Mouse (Mus musculus): ENCODE results near the gene Utp3.
A peak's percentile ranks its signal among the peaks of the same experiment; 100 is the strongest.
"Not testable (repeated sequence)": the region's sequence is repeated elsewhere in the genome, so short reads cannot be mapped to it uniquely, and the experiment has no call there.

Utp3 gene

DNA sequence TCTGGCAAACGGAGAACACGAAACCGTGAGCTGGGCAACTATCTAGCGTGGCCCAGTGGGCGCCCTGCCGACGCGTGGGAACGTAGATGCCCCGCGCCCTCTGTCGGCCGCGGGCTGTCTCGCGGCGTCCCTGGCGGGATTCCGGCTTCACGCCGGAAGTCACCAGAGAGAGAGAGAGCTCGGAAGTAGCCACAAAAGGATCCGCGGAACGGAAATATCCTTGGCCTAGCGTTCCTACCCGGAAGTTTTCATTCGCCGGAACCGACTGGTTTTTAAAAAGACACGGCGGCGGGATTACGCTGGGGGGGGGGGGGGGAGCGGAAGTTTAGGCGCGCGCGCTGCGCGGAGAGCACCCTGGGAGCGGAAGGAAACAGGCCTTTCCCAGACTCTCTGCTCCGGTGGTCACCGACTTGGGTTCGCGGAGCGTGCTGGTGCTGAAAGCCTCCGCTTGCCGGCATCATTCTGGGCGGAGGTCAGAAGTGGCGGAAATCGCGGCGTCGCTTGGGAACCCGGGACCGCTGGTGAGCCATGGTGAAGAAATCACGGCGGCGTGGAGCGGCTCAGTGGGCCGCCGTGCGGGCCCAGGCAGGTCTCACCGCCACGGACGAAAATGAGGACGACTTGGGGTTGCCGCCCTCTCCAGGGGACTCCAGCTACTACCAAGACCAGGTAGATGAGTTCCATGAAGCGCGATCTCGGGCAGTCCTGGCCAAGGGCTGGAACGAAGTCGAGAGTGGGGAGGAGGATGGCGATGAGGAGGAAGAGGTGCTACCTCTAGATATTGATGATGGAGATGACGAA is at the start of gene Utp3:
Gene Utp3 (plus strand): TSS at position 377 of the 801 bp plus-strand sequence.
- peak; percentile 93 for DNase-seq (ENCODE audit: low spot score)

DNA sequence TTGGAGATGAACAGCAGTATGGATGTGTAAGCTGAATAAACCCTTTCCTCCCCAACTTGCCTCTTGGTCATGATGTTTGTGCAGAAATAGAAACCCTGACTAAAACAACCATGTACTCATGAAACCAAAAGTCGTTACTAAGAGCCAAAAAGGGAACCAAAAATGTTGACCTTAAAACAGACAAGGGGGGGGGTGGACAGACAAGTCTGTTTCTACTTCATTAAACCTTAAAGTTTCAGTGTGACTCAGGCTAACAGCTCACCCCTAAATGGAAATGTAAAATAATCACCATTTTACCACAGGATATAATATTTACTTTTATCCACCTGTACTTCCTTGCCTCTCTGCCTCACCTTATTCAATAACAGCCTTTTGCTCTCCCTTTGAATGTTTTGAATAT is 45.7 kb upstream of the Utp3 start:
- no peak for DNase-seq (ENCODE audit: low spot score)

DNA sequence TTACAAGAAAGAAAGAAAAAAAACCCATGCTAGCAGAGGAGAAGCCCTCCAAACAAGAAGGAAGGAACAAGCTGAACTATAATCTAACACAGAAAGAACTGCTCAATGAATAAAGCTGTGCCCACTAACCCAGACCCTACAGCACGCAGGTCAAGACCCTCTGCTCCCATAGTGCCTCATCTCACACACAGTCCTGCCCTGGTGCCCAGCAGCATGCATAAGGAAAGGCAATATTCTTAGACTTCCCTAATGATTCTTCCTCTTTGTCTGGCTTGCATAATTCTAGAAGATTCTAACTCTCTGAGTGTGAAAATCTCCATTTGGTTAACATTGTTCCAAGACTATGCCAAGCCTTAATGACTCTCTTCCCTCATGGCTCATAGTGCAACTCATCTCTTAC is 45.3 kb upstream of the Utp3 start:
- no peak for DNase-seq (ENCODE audit: low spot score)

DNA sequence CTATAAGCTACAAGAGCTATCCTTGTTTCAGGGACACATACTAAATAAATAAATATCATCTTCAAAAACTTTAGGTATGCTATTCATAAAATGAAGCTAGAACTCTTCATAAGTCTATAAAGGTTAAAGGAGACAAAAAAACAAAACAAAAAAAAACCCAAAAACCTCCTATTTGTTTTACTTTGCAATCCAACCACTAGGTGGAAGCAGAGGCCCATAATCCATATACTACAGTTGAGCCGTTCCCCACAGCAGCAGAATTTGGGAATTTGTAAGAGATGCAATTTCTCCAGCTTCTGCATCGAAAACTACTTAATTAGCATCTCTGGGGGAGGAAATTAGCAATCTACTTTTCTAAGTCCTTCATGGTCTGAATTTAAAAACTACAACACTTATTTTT is 35.0 kb upstream of the Utp3 start:
- no peak for DNase-seq (ENCODE audit: low spot score)

DNA sequence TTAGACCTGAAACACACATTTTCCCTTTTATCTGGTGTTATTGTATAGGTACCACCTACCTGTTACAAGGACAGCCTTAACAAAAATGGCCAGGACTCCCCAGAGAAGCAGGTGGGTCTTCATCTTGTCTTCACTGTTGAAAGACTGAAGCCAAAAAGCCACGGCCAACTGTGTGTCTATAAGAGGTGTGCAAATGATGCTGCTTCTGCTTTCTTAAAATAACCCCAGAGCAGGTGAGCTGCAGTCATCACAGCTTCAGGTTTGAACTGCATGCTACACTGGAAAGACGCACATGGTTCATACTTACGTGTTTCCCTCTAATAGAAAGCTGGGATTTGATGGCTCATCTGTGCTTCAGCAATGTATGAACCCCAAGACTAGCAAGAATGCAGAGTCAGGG is 26.6 kb upstream of the Utp3 start, which contains the start of gene Jchain:
Gene Jchain (minus strand): TSS at position 235 of the 400 bp plus-strand sequence.
- DNase-seq (ENCODE audit: low spot score), result no peak

DNA sequence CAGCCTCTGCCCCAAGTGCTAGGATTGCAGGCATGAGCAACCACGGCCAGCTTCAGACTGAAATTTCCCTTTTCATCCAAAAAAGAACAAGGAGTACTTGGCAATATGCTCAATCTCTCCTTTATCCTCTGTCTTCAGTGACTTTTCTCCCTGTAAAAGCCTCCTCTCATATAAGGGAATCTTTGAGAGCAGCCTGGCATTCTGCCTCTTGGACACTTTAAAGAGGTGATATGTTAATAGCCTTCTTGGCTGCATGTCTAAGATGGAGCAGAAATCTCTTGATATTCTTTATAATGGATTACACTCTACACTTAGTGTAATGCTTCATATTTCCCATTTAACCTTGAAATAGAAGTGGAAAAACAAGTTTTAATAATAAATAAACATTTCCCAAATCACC is 23.4 kb upstream of the Utp3 start:
- peak; percentile 58 for DNase-seq (ENCODE audit: low spot score)

DNA sequence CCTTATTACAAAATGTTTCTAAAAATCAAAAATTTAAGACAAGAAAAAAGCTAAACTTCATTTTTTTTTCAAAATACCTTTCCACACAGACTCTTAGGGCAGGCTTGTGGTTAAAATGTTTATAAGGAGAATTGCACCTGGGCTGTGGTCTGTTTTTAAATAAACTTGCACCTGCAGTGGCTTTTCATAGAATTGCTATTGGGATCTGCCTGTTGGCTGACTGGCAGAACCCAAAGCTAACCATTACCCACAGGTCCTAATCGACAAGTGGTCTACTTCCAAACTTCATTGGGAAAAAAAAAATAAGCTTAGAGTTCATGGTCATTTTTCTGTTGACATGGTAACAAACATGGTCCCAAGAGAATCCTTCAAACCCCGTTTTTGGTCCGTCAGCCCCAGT is 19.6 kb upstream of the Utp3 start:
- DNase-seq (ENCODE audit: low spot score), result no peak

DNA sequence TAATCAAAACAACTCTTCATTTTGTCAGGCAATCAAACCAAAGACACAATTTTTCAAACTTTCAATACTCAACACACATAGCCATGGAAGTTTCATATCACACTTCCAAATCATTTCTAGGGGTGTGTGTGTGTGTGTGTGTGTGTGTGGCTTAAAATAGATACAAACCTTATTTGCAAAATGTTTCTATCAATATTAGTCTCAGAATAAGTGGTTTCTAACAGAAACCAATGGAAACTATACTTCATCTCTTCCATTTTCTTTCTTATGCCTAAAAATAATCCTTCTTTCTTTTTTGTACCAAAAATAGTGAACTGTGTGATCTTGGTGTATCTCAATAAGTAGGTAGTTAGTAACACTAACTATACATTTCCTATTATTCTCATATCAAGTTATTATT is 13.4 kb upstream of the Utp3 start:
- DNase-seq (ENCODE audit: low spot score), result no peak

DNA sequence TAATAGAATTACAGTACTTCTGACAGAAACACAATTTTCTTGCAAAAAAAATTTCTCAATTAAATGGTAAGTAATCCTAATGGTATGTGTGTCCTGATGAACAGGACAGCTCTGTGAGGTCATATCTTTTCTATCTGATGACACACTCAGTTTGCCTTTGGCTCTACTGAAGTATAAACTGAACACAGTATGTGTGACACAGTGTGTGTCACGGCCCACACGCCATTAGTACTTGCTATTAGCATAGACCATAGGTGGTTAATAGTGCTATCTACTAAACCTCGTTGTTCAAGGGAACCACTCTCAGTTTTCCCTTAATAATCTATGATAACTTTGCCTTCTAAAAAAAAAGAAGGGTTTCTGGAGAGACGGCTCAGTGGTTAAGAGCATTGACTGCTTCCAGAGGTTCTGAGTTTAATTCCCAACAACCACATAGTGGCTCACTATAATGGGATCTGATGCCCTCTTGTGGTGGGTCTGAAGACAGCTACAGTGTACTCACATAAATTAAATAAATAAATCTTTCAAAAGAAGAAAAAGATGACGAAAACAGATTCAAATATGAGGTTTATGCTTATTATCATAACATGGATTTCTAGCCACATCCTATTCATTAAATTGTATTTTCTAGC is 11.5 kb upstream of the Utp3 start:
- DNase-seq (ENCODE audit: low spot score), result no peak

DNA sequence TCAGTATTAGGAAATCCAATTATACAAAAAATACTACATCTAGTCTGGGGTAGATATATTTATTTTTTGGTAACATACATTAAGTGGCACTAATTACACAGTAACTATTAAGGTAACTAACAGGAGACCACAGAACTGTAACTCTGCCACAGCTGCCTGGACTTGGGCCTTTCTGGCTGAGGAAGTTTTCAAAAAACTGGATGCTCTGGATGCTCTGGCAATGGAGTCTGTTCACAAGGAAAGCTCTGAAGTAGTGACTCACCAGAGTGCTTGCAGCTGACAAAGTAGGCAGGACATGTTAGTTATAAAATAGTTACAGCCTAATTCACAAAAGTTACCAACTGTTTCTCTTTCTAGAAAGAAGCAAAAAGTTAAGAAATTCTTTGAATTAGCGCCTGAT is 9.9 kb upstream of the Utp3 start:
- not testable (repeated sequence) for DNase-seq (ENCODE audit: low spot score)

DNA sequence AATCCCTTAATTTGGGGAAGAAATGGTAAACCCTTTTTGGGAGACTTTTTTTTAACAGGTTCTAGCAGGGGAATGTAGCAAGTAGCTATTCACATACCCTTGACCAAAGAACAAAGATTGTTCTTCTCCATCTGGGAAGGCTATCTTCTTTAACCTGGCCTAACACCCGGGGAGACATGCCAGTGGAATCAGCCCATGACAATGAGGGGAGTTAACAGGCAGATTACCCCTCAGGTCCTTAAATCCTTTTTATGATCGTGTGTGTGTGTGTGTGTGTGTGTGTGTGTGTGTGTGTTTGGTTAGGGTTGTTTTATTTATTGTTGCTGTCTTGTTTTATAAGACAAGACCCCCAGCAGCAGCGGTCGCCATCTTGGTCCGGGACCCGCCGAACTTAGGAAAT is 8.7 kb upstream of the Utp3 start:
- DNase-seq (ENCODE audit: low spot score), result no peak

DNA sequence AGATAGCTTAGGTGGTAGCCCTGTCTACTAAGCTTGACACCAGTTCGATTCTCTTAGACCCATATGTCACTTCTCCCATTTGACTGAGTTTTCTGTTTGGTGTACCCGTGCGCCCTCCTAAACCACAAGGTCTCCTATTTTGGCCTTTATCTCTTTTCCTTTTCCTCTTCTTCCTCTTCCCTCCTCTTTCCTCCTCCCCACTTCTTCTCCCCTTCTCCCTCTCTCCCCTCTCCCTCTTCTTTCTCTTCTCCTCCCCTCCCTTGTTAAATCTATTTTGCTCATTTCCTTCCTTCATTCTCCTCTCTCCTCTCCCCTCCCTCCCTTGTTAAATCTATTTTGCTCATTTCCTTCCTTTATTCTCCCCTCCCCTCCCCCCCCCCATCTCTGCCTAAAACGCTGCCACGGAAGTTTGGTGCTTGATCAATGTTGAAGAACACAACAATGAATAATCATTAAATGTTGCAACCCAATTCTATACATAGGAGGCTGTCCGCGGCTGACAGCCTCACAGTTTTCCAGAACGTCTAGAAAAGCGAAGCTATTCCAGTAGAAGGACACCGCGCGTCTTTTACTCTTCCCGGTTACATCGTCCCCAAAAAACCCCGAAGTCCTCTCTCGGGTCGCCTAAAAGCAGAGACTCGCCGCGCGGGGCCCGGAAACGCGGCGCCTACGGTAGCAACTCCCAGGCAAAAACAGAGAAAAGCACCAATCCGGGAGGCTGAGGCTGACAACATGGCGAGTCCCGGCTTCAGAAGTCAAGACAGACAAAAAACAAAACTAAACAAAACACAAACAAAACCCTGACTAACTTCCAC is 784 bp upstream of the Utp3 start:
- no peak for DNase-seq (ENCODE audit: low spot score)

DNA sequence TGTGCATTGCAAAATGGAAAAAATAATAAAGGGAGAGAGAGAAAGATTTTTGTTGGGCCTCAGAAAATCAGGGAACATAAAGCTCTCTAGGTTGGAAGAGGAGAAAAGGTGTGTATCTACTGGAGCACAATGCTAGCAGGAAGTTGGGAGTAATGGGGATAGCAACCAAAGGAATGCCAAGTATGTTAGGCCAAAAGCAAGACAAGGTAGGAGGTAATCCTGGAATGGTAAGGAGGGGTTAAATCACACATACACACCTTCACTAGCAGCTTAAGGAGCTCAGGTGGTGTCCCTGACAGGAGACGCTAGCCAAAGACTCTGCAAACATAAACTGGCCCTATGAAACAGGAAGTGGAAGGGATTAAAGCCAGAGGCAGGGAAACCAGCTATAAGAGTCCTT is 4.7 kb downstream of the Utp3 start:
- DNase-seq (ENCODE audit: low spot score), result no peak

DNA sequence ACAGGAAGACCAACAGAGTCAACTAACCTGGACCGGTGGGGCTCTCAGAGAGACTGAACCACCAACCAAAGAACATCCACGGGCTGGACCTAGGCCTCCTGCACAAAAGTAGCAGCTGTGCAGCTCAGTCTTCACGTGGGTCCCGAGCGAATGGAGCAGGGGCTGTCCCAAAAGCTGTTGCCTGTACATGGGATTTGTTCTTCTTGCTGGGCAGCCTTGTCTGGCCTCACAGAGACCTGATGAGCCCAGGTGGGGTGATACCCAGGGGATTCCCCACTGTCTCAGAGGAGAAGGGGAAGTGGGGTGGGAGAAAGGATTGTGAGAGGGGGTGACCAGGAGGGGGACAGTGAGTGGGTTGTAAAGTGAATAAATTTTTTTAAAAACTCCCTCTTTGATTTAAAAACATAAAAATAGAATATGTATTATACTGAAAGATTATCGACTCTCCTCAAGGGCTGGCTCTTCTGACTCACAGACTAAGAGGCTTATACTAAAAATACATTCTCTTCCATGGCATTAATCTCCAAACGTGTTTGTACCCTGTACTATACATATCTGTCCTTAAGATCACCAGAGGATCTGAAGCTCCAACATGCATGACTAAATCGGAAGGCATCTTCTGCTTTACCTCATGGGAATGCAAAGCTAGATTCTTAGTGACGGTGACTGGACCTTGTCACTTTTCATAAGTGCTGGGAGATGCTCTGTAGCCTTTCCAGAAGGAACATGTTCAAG is 7.0 kb downstream of the Utp3 start:
- DNase-seq (ENCODE audit: low spot score), result no peak

DNA sequence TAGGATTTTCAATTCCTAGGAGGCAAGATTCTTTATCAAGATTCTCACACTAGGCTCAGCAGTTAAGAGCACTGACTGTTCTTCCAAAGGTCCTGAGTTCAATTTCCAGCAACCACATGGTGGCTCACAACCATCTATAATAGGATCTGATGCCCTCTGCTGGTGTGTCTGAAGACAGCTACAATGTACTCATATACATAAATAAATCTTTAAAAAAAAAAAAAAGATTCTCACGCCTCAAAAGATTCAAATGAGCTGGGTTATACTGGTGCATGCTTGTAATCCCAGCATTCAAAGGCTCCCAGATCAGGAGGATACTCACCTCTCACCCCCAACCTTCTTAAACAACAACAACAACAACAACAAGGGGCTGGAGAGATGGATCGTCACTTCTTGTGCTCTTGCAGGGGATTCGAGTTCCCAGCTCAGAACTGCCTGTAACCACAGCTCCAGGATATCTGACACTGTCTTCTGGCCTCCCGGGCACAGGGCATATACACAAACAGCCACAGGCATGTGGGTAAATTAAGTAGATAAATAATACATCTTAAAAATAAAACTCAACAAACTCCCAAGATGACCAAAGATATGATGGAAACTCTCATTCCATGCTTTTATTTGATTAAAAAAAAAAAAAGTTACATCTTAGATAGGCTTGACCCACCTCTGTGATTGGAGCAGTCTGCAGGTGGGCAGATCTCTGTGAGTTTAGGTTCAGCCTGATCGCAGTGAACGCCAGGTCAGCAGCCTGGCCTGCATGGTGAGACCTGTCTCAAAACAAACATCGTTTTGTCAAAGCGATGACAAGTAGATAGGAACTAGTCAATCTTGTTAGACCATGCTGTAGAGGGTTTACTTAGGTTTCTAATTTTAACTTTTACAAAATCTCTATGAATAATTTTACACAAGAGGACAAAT is 8.9 kb downstream of the Utp3 start:
- no peak for DNase-seq (ENCODE audit: low spot score)

DNA sequence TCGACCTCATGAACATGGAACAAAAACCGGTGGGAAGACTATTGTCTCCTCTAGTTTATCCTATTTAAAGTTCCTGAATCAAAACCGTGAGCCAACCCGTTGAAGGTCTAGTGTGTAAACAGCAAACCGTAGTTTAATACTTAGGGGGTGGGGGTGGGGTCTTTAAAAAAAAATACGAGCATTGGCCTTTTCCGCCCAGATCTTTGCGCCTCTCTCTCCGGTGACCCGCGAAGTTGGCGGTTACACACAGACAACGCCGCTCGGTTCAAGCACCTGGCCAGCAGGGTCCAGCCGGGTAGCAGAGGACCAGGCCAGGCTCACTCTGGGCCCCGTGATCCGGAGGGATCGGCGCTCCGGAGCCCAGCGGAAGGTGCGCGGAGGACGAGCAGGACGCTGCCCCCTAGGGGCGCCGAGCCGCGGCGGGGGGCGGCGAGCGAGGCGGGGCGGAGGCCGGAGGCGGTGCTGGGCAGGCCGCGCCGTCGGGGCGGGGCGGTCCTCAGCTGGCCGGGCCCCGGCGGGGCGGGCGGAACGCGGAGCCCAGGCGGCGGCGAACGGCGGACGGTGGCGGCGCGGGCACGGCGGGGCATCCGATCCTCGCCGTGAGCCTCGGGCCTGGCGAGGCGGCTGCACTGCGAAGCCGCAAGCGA is 10.4 kb downstream of the Utp3 start, which contains the start of gene Rufy3:
Gene Rufy3 (plus strand): TSS at position 540 of the 647 bp plus-strand sequence.
- DNase-seq (ENCODE audit: low spot score), result peak; percentile 86

DNA sequence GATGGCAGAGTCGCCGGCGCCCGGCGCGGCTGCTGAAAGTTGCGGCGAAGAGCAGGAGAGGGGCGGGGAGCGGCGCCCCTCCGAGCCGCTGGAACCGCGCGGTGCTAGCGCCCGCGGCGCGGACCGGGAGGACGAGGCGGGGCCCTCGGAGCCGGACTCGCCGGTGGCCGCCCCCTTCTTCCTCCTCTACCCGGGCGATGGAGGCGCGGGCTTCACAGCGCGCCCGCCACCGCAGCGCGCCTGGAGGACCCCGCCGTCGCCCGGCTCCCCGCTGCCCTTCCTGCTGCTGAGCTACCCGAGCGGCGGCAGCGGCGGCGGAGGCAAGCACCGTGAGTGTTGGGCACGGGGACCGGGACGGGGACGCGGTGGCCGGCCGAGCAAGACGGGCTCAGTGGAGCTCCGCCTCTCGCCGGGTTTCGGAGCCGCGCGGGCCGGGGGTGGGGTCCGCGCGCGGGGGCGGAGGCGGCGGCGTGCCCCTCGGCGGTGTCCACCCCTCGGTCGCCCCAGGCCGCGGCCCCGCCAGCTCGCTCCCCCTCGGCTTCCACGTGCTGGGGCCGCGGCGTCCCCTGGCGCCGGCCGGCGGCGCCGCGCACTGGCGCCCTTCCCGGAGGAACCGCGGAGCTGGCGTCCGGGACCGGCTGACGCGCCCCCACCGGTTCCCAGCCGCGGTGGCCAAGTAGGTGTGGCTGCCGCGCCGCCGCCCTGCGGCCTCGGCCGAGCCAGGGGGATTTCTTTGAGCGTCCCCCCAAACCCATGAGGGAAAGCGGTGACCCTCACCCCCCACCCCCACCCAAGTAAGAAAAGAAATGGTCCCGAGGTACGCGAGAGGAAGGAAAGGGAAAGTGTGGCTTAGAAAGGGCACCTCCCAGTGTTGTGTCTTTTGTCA is 11.1 kb downstream of the Utp3 start:
- DNase-seq (ENCODE audit: low spot score), result peak; percentile 71

DNA sequence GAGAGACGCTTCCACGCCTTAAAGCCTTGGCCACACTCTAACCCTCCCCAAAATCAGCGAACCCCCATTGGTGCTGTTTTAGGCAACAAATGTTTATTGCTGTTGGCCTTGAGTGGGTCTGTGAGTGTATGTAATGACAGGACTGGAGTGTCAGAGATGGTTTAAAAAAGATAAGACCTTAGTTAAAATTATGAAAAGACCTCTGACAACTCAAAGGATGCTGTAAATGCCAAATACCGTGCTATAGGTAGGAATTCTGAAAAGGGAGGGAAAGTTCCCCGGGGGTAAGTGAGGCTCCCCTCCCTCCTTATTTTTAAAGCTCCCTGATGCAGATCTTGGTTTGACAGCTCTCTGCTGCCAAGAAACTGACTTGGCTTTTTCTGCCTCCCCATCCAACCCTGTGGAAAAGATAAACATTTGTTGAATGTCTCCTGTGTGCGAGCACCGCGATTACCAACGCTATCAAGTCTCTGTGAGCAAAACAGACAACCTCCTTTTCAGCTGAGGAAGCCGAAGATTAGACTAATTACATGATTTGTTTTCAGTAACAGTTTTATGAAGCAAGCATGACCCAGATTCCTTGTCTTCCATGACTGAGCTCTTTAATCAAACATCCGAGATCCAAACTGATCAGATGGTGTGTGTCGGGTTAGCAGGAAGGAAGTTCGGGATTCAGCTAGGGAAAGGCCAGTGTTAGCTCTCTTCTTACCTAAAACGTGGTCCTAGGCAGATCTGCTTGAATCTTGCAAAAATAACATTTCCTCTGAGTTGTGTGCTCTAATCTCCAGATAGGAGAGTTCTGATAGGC is 12.0 kb downstream of the Utp3 start:
- no peak for DNase-seq (ENCODE audit: low spot score)

DNA sequence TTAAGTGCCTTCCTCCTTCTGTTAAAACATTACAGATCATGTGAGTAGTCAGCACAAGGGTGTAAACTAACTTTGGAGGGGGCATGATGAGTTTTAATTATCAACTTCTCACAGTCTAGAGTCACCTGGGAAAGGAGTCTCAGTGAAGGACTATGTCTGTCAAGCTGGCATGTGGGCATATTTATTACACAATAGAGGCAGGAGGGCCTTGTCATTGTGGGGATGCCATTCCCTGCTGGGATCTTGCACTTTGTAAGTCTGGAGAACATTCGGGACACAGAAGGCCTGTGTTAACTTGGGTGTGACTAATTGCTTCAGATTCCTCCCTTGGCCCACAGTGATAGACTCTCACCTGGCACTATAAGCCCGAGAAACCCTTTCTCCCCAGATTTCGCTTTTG is 15.3 kb downstream of the Utp3 start:
- no peak for DNase-seq (ENCODE audit: low spot score)
